Mouse (Mus musculus): ENCODE measurements at regions not wholly inside any gene's neighbourhood (a gene's known extent, or its start where the extent isn't known, plus 50 kb on each side); places are given as distances from the start of the nearest gene placed in this dataset.

DNA sequence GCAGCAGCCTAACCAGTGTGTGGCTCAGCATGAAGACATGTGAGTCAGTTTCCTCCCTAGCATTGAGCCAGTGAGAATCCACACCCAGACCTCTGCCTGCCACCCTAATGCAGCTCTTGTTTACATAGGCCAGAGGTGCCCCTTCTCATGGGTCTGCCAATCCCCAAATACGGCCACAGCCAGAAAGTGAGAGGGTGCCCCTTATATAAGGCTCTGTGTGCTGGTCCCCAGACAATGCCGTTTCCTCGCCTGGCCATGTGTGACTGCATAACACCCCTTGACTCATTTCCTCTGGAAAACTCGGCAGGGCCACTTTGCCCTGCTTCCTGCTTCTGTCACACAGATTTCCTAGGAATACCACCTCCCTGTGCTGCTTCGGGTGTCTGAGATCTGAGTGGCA, 1216.4 kb upstream of the A1bg start:
- Histone ChIP-seq H3K9ac (replicated peaks; ENCODE audit: low read depth, low read length) (no peak overlapping the region), H3K27ac (ENCODE audit: low read depth, low read length) (no peak overlapping the region), H3K9me3 (ENCODE audit: control insufficient read depth, low read length) (no peaks in the 10 kb centered on the region), H3K4me1 (ENCODE audit: control insufficient read depth, insufficient read depth, low read length) (no peaks in the 10 kb centered on the region), H3K4me3 (ENCODE audit: low read depth, low read length) (no peak overlapping the region), H3K36me3 (ENCODE audit: control insufficient read depth, insufficient read depth, low read length) (no peaks in the 10 kb centered on the region), H3K4me2 (ENCODE audit: low read depth, low read length) (no peak overlapping the region), H3K27me3 (ENCODE audit: control insufficient read depth, insufficient read depth, low read length) (no peaks in the 10 kb centered on the region)
- no peak for ATAC-seq (ENCODE audit: low read depth)
- 64% methylated on average over 5 of the region's 5 CpGs for WGBS

DNA sequence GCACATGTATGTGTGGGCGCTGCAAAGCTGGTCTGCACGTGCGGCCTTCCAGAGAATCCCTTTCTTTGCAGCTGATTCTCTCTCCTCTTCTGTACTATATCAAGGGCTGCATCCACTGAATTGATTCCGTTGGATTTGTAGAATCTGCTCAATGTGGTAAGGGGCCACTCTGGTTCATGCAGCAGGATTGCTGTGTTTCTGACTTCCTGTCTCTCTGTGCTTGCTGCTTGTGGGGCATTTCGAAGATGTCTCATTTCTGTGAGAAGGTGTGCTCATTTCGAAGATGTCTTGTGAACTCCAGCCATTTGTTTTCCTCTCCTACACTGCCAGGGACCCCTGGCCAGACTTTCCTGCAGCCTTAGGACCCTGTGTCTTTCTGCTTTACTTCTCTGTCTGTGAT, 1215.9 kb upstream of the A1bg start:
- no peaks in the 10 kb centered on the region for H3K27me3 ChIP-seq (ENCODE audit: control insufficient read depth, insufficient read depth, low read length)
- H3K4me1 ChIP-seq (ENCODE audit: control insufficient read depth, insufficient read depth, low read length): no peaks in the 10 kb centered on the region
- 91% methylated on average over 6 of the region's 6 CpGs for WGBS
- H3K9me3 ChIP-seq (ENCODE audit: control insufficient read depth, low read length): no peaks in the 10 kb centered on the region
- H3K9ac ChIP-seq (replicated peaks; ENCODE audit: low read depth, low read length): no peak overlapping the region
- no peak overlapping the region for H3K27ac ChIP-seq (ENCODE audit: low read depth, low read length)
- H3K4me3 ChIP-seq (ENCODE audit: low read depth, low read length): no peak overlapping the region
- no peak overlapping the region for H3K4me2 ChIP-seq (ENCODE audit: low read depth, low read length)
- no peak for ATAC-seq (ENCODE audit: low read depth)
- no peaks in the 10 kb centered on the region for H3K36me3 ChIP-seq (ENCODE audit: control insufficient read depth, insufficient read depth, low read length)

- Histone ChIP-seq H3K9ac (replicated peaks; ENCODE audit: low read depth, low read length) (no peak overlapping the region), H3K4me3 (ENCODE audit: low read depth, low read length) (no peak overlapping the region), H3K27ac (ENCODE audit: low read depth, low read length) (no peak overlapping the region), H3K4me1 (ENCODE audit: control insufficient read depth, insufficient read depth, low read length) (no peaks in the 10 kb centered on the region), H3K27me3 (ENCODE audit: control insufficient read depth, insufficient read depth, low read length) (no peaks in the 10 kb centered on the region), H3K4me2 (ENCODE audit: low read depth, low read length) (no peak overlapping the region), H3K36me3 (ENCODE audit: control insufficient read depth, insufficient read depth, low read length) (no peaks in the 10 kb centered on the region), H3K9me3 (ENCODE audit: control insufficient read depth, low read length) (no peaks in the 10 kb centered on the region)
- ATAC-seq (ENCODE audit: low read depth): peak; percentile 64; the same call in 1 of the 2 replicates
- 47% methylated on average over 14 of the region's 14 CpGs for WGBS
Measured at GRCm38 (mm10) chr15:62136932-62137594, 1214.3 kb upstream of the A1bg start.

DNA sequence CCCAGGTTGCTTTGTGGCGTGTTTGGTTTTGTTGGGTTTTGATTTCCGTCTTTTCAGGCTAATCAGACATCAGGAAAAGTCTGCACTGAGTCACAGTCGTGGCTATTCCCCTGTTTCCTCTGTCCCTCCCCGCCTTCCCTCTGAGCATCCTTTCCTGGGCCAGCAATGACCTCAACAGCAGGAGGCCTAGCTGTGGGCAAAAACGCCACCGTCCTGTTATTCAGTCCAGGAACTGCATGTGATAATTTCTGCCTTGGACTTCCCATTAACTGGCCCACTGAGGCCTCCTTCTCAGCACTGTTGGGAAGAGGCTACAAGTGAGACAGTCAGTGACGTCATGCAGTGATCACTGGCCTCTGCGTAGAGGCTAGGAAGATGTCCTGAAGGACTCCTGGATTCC, 1212.0 kb upstream of the A1bg start:
- H3K4me3 ChIP-seq (ENCODE audit: low read depth, low read length): no peak overlapping the region
- ATAC-seq (ENCODE audit: low read depth): no peak
- WGBS: 80% methylated on average over 8 of the region's 8 CpGs
- H3K4me1 ChIP-seq (ENCODE audit: control insufficient read depth, insufficient read depth, low read length): no peaks in the 10 kb centered on the region
- no peaks in the 10 kb centered on the region for H3K36me3 ChIP-seq (ENCODE audit: control insufficient read depth, insufficient read depth, low read length)
- H3K9ac ChIP-seq (replicated peaks; ENCODE audit: low read depth, low read length): no peak overlapping the region
- no peak overlapping the region for H3K27ac ChIP-seq (ENCODE audit: low read depth, low read length)
- H3K27me3 ChIP-seq (ENCODE audit: control insufficient read depth, insufficient read depth, low read length): no peaks in the 10 kb centered on the region
- no peak overlapping the region for H3K4me2 ChIP-seq (ENCODE audit: low read depth, low read length)
- H3K9me3 ChIP-seq (ENCODE audit: control insufficient read depth, low read length): no peaks in the 10 kb centered on the region

DNA sequence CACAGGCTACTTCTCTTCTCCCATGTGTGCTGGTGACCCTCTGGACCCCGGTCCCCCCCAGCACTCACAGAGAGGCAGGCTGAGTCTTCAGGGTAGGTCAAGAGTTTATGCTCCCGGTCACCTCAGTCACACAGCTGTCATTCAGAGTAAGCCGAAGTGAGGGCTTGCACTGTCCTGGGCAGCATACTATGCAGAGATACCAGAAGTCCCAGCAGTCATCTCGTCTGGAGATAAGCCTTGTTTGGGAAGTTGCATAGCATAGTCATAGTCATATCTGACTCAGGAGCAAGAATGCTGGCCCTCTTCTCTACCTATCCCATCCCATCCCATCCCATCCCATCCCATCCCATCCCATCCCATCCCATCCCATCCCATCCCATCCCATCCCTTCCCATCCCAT, 1211.5 kb upstream of the A1bg start:
- H3K9me3 ChIP-seq (ENCODE audit: control insufficient read depth, low read length): no peaks in the 10 kb centered on the region
- ATAC-seq (ENCODE audit: low read depth): no peak
- no peaks in the 10 kb centered on the region for H3K27me3 ChIP-seq (ENCODE audit: control insufficient read depth, insufficient read depth, low read length)
- no peak overlapping the region for H3K4me2 ChIP-seq (ENCODE audit: low read depth, low read length)
- no peak overlapping the region for H3K27ac ChIP-seq (ENCODE audit: low read depth, low read length)
- 93% methylated on average over 4 of the region's 4 CpGs for WGBS
- no peak overlapping the region for H3K9ac ChIP-seq (replicated peaks; ENCODE audit: low read depth, low read length)
- H3K4me3 ChIP-seq (ENCODE audit: low read depth, low read length): no peak overlapping the region
- H3K36me3 ChIP-seq (ENCODE audit: control insufficient read depth, insufficient read depth, low read length): no peaks in the 10 kb centered on the region
- no peaks in the 10 kb centered on the region for H3K4me1 ChIP-seq (ENCODE audit: control insufficient read depth, insufficient read depth, low read length)

- H3K4me1 ChIP-seq (ENCODE audit: control insufficient read depth, insufficient read depth, low read length): no peaks in the 10 kb centered on the region
- no peaks in the 10 kb centered on the region for H3K9me3 ChIP-seq (ENCODE audit: control insufficient read depth, low read length)
- ATAC-seq (ENCODE audit: low read depth): no peak
- no peaks in the 10 kb centered on the region for H3K27me3 ChIP-seq (ENCODE audit: control insufficient read depth, insufficient read depth, low read length)
- no peaks in the 10 kb centered on the region for H3K36me3 ChIP-seq (ENCODE audit: control insufficient read depth, insufficient read depth, low read length)
- H3K4me3 ChIP-seq (ENCODE audit: low read depth, low read length): no peak overlapping the region
- WGBS: 49% methylated on average over 2 of the region's 2 CpGs
- no peak overlapping the region for H3K27ac ChIP-seq (ENCODE audit: low read depth, low read length)
- H3K9ac ChIP-seq (replicated peaks; ENCODE audit: low read depth, low read length): no peak overlapping the region
- no peak overlapping the region for H3K4me2 ChIP-seq (ENCODE audit: low read depth, low read length)
Measured at GRCm38 (mm10) chr15:62132895-62133294, 1210.1 kb upstream of the A1bg start.

GRCm38 (mm10) chr15:62131686-62132085, 1208.9 kb upstream of the A1bg start:
- H3K9ac ChIP-seq (replicated peaks; ENCODE audit: low read depth, low read length): no peak overlapping the region
- no peaks in the 10 kb centered on the region for H3K9me3 ChIP-seq (ENCODE audit: control insufficient read depth, low read length)
- WGBS: 35% methylated on average over 3 of the region's 3 CpGs
- H3K27ac ChIP-seq (ENCODE audit: low read depth, low read length): no peak overlapping the region
- no peaks in the 10 kb centered on the region for H3K27me3 ChIP-seq (ENCODE audit: control insufficient read depth, insufficient read depth, low read length)
- H3K4me1 ChIP-seq (ENCODE audit: control insufficient read depth, insufficient read depth, low read length): no peaks in the 10 kb centered on the region
- ATAC-seq (ENCODE audit: low read depth): no peak
- no peak overlapping the region for H3K4me2 ChIP-seq (ENCODE audit: low read depth, low read length)
- H3K4me3 ChIP-seq (ENCODE audit: low read depth, low read length): no peak overlapping the region
- H3K36me3 ChIP-seq (ENCODE audit: control insufficient read depth, insufficient read depth, low read length): no peaks in the 10 kb centered on the region

GRCm38 (mm10) chr15:62130530-62130929, 1207.7 kb upstream of the A1bg start:
- no peak overlapping the region for H3K4me3 ChIP-seq (ENCODE audit: low read depth, low read length)
- H3K27ac ChIP-seq (ENCODE audit: low read depth, low read length): no peak overlapping the region
- H3K27me3 ChIP-seq (ENCODE audit: control insufficient read depth, insufficient read depth, low read length): no peaks in the 10 kb centered on the region
- no peaks in the 10 kb centered on the region for H3K36me3 ChIP-seq (ENCODE audit: control insufficient read depth, insufficient read depth, low read length)
- ATAC-seq (ENCODE audit: low read depth): no peak
- H3K9me3 ChIP-seq (ENCODE audit: control insufficient read depth, low read length): no peaks in the 10 kb centered on the region
- no peak overlapping the region for H3K9ac ChIP-seq (replicated peaks; ENCODE audit: low read depth, low read length)
- 77% methylated on average over 2 of the region's 4 CpGs for WGBS
- no peak overlapping the region for H3K4me2 ChIP-seq (ENCODE audit: low read depth, low read length)
- no peaks in the 10 kb centered on the region for H3K4me1 ChIP-seq (ENCODE audit: control insufficient read depth, insufficient read depth, low read length)

DNA sequence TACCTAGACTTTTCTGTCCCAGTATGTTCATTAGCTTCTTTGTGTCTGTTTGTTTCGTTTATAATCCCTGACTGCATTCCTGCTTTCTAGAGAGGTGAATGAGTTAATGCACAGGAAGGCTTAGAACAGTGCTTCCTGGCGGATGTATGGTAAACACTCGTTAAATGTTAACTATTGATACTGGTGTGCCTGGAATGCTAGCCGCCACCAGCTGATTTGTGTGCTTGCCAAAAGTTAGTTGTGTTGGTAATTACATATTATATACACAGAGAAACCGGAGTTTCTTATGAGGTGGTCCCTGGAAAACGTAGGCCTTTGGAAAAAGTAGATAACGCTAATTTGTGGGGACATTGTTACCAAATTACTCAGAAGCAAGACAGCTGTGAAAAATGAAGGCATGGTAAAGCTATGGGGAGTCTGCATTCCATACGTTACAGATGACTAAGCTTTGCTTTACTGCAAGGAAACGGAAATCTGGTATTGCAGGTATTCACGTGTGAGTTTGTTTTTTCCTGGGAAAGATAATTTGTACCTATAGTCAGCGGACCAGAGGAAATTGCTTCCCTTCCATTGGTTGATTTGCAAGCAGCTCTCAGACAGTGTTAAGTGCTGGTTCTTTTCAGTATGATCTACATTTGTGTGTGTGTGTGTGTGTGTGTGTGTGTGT, 1205.9 kb upstream of the A1bg start:
- Histone ChIP-seq H3K27me3 (ENCODE audit: control insufficient read depth, insufficient read depth, low read length) (no peaks in the 10 kb centered on the region), H3K9ac (replicated peaks; ENCODE audit: low read depth, low read length) (no peak overlapping the region), H3K36me3 (ENCODE audit: control insufficient read depth, insufficient read depth, low read length) (no peaks in the 10 kb centered on the region), H3K4me1 (ENCODE audit: control insufficient read depth, insufficient read depth, low read length) (no peaks in the 10 kb centered on the region), H3K4me3 (ENCODE audit: low read depth, low read length) (no peak overlapping the region), H3K27ac (ENCODE audit: low read depth, low read length) (no peak overlapping the region), H3K9me3 (ENCODE audit: control insufficient read depth, low read length) (no peaks in the 10 kb centered on the region), H3K4me2 (ENCODE audit: low read depth, low read length) (no peak overlapping the region)
- 52% methylated on average over 11 of the region's 11 CpGs for WGBS
- ATAC-seq (ENCODE audit: low read depth): no peak

Data from neural tube, embryonic 14.5 days (tissue).